Mouse (Mus musculus): ENCODE data around the gene Fut4. TPM values are rescaled to one million over a fixed set of nuclear protein-coding genes. Genes with fewer than 3 reads are reported as not detected.

The Fut4 gene
- total and polyA plus RNA-seq, 3 experiments: 8.7 to 11.2 TPM; not detected in 1

GRCm38 (mm10) chr9:14759261-14759660, 7.1 kb upstream of the Fut4 start:
- Histone ChIP-seq H3K4me1 (ENCODE audit: control insufficient read depth in 1 of 2, insufficient read depth in 2 of 2, low read length in 2 of 2) (0 out of 4 replicates have a peak, but pooled peaks cover under 1 to 2% of the 10 kb centered on the region in 2 experiments), H3K36me3 (ENCODE audit: control insufficient read depth in 1 of 2, insufficient read depth in 2 of 2, low read length in 2 of 2) (no peaks in the 10 kb centered on the region), H3K9ac (ENCODE audit: control insufficient read depth, low read depth, low read length, poor library complexity, severe bottlenecking) (no peak overlapping the region), H3K9me3 (replicated peaks; ENCODE audit: insufficient read depth, low read length) (no peaks in the 10 kb centered on the region), H3K79me2 (ENCODE audit: control insufficient read depth, insufficient read depth, low read length, poor library complexity) (no peaks in the 10 kb centered on the region), H3K27ac (ENCODE audit: control insufficient read depth, low read depth, low read length) (no peak overlapping the region), H3K4me3 (ENCODE audit: control insufficient read depth in 1 of 2, insufficient read depth in 1 of 2, low read depth in 2 of 2, low read length in 2 of 2) (no peak overlapping the region), H3K27me3 (ENCODE audit: control insufficient read depth in 1 of 2, insufficient read depth in 2 of 2, low read length in 2 of 2) (peaks cover 4 to 8% of the 10 kb centered on the region in 2 experiments; a peak in 3 of 4 replicates)
- DNase-seq (ENCODE audit: low read depth, low spot score): no peak
- 0 out of 2 replicates have a peak, but pooled peaks have one; percentile 6 for TF ChIP-seq USF1 (IDR thresholded peaks at IDR 0.05; ENCODE audit: low read depth, low read length)
- TF ChIP-seq MYB (IDR thresholded peaks at IDR 0.05; ENCODE audit: low read depth, low read length): no peak

- H3K79me2 ChIP-seq (ENCODE audit: control insufficient read depth, insufficient read depth, low read length, poor library complexity): no peaks in the 10 kb centered on the region
- no peaks in the 10 kb centered on the region for H3K9me3 ChIP-seq (replicated peaks; ENCODE audit: insufficient read depth, low read length)
- H3K27me3 ChIP-seq (ENCODE audit: control insufficient read depth in 1 of 2, insufficient read depth in 2 of 2, low read length in 2 of 2): peaks cover 4 to 8% of the 10 kb centered on the region in 2 experiments
- no peak overlapping the region for H3K9ac ChIP-seq (ENCODE audit: control insufficient read depth, low read depth, low read length, poor library complexity, severe bottlenecking)
- H3K4me1 ChIP-seq (ENCODE audit: control insufficient read depth in 1 of 2, insufficient read depth in 2 of 2, low read length in 2 of 2): 0 out of 4 replicates have a peak, but pooled peaks cover 0 to 2% of the 10 kb centered on the region in 2 experiments
- H3K4me3 ChIP-seq (ENCODE audit: control insufficient read depth in 1 of 2, insufficient read depth in 1 of 2, low read depth in 2 of 2, low read length in 2 of 2): peak overlapping the region in 1 of 2 experiments; percentile 31; a peak in 1 of 4 replicates
- peak; percentile 62 for DNase-seq (ENCODE audit: low read depth, low spot score)
- H3K36me3 ChIP-seq (ENCODE audit: control insufficient read depth in 1 of 2, insufficient read depth in 2 of 2, low read length in 2 of 2): no peaks in the 10 kb centered on the region
- TF ChIP-seq NELFE (IDR thresholded peaks at IDR 0.05; ENCODE audit: low read depth, low read length): no peak
- TF ChIP-seq ELF1 (IDR thresholded peaks at IDR 0.05; ENCODE audit: low read depth, low read length): peak; percentile 21; the same call in 1 of the 2 replicates
- TF ChIP-seq MAZ (IDR thresholded peaks at IDR 0.05; ENCODE audit: low read depth, low read length): no peak
- TF ChIP-seq SMC3 (IDR thresholded peaks at IDR 0.05; ENCODE audit: low read depth, low read length): no peak
- no peak for TF ChIP-seq POLR2AphosphoS2 (IDR thresholded peaks at IDR 0.05; ENCODE audit: low read length)
- no peak for TF ChIP-seq POLR2A (IDR thresholded peaks at IDR 0.05; ENCODE audit: control insufficient read depth in 1 of 2, insufficient read depth in 1 of 2, low read depth in 1 of 2, low read length in 2 of 2, poor library complexity in 1 of 2)
- no peak for TF ChIP-seq SIN3A (IDR thresholded peaks at IDR 0.05; ENCODE audit: low read length)
- 0 out of 2 replicates have a peak, but pooled peaks have one; percentile 12 for TF ChIP-seq MAX (IDR thresholded peaks at IDR 0.05; ENCODE audit: low read length)
- no peak for TF ChIP-seq CTCF (IDR thresholded peaks at IDR 0.05 in 2 of 3, conservative IDR thresholded peaks at IDR 0.05 in 1 of 3; ENCODE audit: control insufficient read depth in 1 of 3, insufficient read depth in 1 of 3, low read depth in 2 of 3, low read length in 3 of 3, poor library complexity in 1 of 3, severe bottlenecking in 1 of 3)
- no peak for TF ChIP-seq E2F4 (IDR thresholded peaks at IDR 0.05; ENCODE audit: borderline replicate concordance, low read depth, low read length)
- TF ChIP-seq TCF12 (IDR thresholded peaks at IDR 0.05; ENCODE audit: low read depth, low read length): no peak
- TF ChIP-seq GABPA (IDR thresholded peaks at IDR 0.05; ENCODE audit: low read depth, low read length): no peak
- TF ChIP-seq EP300 (IDR thresholded peaks at IDR 0.05; ENCODE audit: low read depth in 1 of 2, low read length in 2 of 2): 0 out of 4 replicates have a peak, but pooled peaks of 1 of the 2 experiments have one; percentile 22
- TF ChIP-seq ZMIZ1 (IDR thresholded peaks at IDR 0.05; ENCODE audit: low read depth, low read length): no peak
- no peak for TF ChIP-seq TBP (IDR thresholded peaks at IDR 0.05; ENCODE audit: low read depth, low read length)
- no peak for TF ChIP-seq USF2 (IDR thresholded peaks at IDR 0.05; ENCODE audit: borderline replicate concordance in 1 of 2, insufficient read depth in 1 of 2, low read depth in 1 of 2, low read length in 2 of 2)
- TF ChIP-seq KAT2A (conservative IDR thresholded peaks at IDR 0.05; ENCODE audit: low read depth, low read length): no peak
- no peak for TF ChIP-seq UBTF (IDR thresholded peaks at IDR 0.05; ENCODE audit: borderline replicate concordance, insufficient read depth, low read depth, low read length)
- no peak for TF ChIP-seq GATA1 (IDR thresholded peaks at IDR 0.05; ENCODE audit: low read depth, low read length)
- TF ChIP-seq MYB (IDR thresholded peaks at IDR 0.05; ENCODE audit: low read depth, low read length): no peak
- no peak; the same call in 1 of the 2 replicates for TF ChIP-seq BHLHE40 (IDR thresholded peaks at IDR 0.05; ENCODE audit: borderline replicate concordance, low read depth, low read length)
- no peak for TF ChIP-seq ZKSCAN1 (IDR thresholded peaks at IDR 0.05; ENCODE audit: low read depth, low read length)
- no peak for TF ChIP-seq HCFC1 (IDR thresholded peaks at IDR 0.05; ENCODE audit: low read depth, low read length)
- no peak for TF ChIP-seq MXI1 (IDR thresholded peaks at IDR 0.05; ENCODE audit: low read depth, low read length)
- no peak for TF ChIP-seq RAD21 (IDR thresholded peaks at IDR 0.05; ENCODE audit: low read depth, low read length)
- no peak for TF ChIP-seq CHD2 (IDR thresholded peaks at IDR 0.05; ENCODE audit: low read length)
- no peak overlapping the region for H3K27ac ChIP-seq (ENCODE audit: control insufficient read depth, low read depth, low read length)
Measured at GRCm38 (mm10) chr9:14758590-14758989, 6.4 kb upstream of the Fut4 start.
